Mouse (Mus musculus): ENCODE results near the gene Eif2ak1.

GRCm38 (mm10) chr5:143931863-143932580 lies 114.4 kb downstream of the Eif2ak1 start:
- TF ChIP-seq CTCF (conservative IDR thresholded peaks at IDR 0.05 in 1 of 2, IDR thresholded peaks at IDR 0.05 in 1 of 2; ENCODE audit: low read depth in 2 of 2, low read length in 2 of 2), result no peak
- TF ChIP-seq JUND (conservative IDR thresholded peaks at IDR 0.05; ENCODE audit: low read depth, low read length), result no peak
- no peak for TF ChIP-seq MYC (IDR thresholded peaks at IDR 0.05; ENCODE audit: low read depth, low read length)
- TF ChIP-seq ZMIZ1 (IDR thresholded peaks at IDR 0.05; ENCODE audit: low read depth, low read length), result no peak
- no peak for TF ChIP-seq EP300 (IDR thresholded peaks at IDR 0.05; ENCODE audit: low read length)
- no peak for TF ChIP-seq POLR2A (IDR thresholded peaks at IDR 0.05; ENCODE audit: low read depth, low read length)
